Mouse (Mus musculus): Measurements from ENCODE around the gene Pck2. TPM values are rescaled to one million over a fixed set of nuclear protein-coding genes. Genes with fewer than 3 reads are reported as not detected.
A peak's percentile ranks its signal among the peaks of the same experiment; 100 is the strongest.

Gene Pck2
- total and polyA plus RNA-seq, 2 experiments from 2014 or later = 18.2 to 27.8 TPM

DNA sequence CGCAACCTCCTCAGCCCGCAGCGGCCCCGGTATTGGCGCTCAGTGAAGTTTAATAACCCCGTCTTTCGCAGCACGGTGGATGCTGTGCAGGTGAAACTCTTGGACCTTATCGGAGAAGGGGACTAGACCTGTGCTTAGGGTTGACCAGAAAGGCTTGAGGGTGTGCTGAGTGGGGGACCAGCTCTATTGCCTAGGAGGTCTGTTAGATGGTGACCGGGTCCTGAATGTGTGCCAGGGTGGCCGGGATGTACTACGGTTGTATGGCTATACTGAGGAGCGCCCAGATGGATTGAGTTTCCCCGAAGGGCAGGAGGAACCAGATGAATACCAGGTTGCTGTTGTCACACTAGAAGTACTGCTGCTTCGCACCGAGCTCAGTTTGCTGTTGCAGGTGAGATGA lies 52.2 kb downstream of the Pck2 start:
- no peak for DNase-seq (ENCODE audit: low spot score)
- Histone ChIP-seq H3K9ac (replicated peaks; ENCODE audit: low read length, poor library complexity, severe bottlenecking) (peak overlapping the region; percentile 83), H3K27ac (ENCODE audit: low read depth, low read length) (peak overlapping the region; percentile 84), H3K9me3 (ENCODE audit: low read length) (no peaks in the 10 kb centered on the region), H3K4me3 (ENCODE audit: low read depth, low read length) (peak overlapping the region; percentile 80), H3K36me3 (ENCODE audit: insufficient read depth, low read length) (peaks cover 40% of the 10 kb centered on the region), H3K4me1 (ENCODE audit: insufficient read depth, low read length) (peaks cover 9% of the 10 kb centered on the region; the same call in 1 of the 2 replicates), H3K4me2 (ENCODE audit: low read depth, low read length, poor library complexity, severe bottlenecking) (peak overlapping the region; percentile 94), H3K27me3 (ENCODE audit: insufficient read depth, low read length) (no peaks in the 10 kb centered on the region)
- WGBS = 7% methylated on average over 16 of the region's 16 CpGs
- no peak for ATAC-seq (ENCODE audit: low FRiP score)
- no peak for TF ChIP-seq CTCF (IDR thresholded peaks at IDR 0.05)

- Histone ChIP-seq H3K4me2 (ENCODE audit: low read depth, low read length, poor library complexity, severe bottlenecking) (no peak overlapping the region), H3K27ac (ENCODE audit: low read depth, low read length) (no peak overlapping the region), H3K9ac (replicated peaks; ENCODE audit: low read length, poor library complexity, severe bottlenecking) (no peak overlapping the region), H3K36me3 (ENCODE audit: insufficient read depth, low read length) (peaks cover 58% of the 10 kb centered on the region), H3K4me1 (ENCODE audit: insufficient read depth, low read length) (peaks cover 9% of the 10 kb centered on the region; the same call in 1 of the 2 replicates), H3K4me3 (ENCODE audit: low read depth, low read length) (no peak overlapping the region), H3K27me3 (ENCODE audit: insufficient read depth, low read length) (no peaks in the 10 kb centered on the region), H3K9me3 (ENCODE audit: low read length) (no peaks in the 10 kb centered on the region)
- WGBS = 64% methylated on average over 13 of the region's 13 CpGs
- ATAC-seq (ENCODE audit: low FRiP score) = no peak
- peak; percentile 55 for DNase-seq (ENCODE audit: low spot score)
- TF ChIP-seq CTCF (IDR thresholded peaks at IDR 0.05) = no peak
Measured at GRCm38 (mm10) chr14:55596036-55596690, 56.1 kb downstream of the Pck2 start.

DNA sequence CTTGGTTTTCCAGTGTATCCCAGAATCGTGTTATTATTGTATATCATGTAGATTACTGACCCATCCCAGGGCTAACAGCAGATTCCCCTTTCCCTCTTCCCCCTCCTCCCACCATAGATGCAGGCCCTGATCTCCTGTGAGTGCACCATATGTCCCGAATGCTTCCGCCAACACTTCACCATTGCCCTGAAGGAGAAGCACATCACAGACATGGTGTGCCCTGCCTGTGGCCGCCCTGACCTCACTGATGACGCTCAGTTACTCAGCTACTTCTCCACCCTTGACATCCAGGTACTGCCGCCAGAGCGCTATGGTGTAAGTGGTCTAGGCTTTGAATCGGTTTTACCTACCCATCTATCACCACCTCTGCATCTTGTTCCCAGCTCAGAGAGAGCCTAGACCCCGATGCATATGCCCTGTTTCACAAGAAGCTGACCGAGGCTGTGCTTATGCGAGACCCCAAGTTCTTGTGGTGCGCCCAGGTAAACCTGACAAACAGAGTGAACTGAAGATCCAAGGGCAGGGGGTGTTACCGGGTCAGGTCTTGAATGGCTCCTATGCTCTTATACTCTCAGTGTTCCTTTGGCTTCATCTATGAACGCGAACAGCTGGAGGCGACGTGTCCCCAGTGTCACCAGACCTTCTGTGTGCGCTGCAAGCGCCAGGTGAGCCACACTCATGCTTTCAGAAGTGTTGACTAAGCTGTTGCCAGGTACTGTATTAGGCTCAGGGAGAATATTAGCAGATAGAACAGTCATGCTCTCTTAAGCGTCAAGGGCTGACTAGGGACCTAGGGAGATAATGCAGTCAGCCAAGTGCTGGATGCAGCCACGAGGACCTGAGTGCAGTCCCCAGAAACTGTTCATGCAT lies 58.7 kb downstream of the Pck2 start:
- Histone ChIP-seq H3K4me3 (ENCODE audit: low read depth, low read length) (no peak overlapping the region), H3K9ac (replicated peaks; ENCODE audit: low read length, poor library complexity, severe bottlenecking) (no peak overlapping the region), H3K9me3 (ENCODE audit: low read length) (no peaks in the 10 kb centered on the region), H3K4me2 (ENCODE audit: low read depth, low read length, poor library complexity, severe bottlenecking) (no peak overlapping the region), H3K36me3 (ENCODE audit: insufficient read depth, low read length) (peaks cover 83% of the 10 kb centered on the region), H3K4me1 (ENCODE audit: insufficient read depth, low read length) (no peaks in the 10 kb centered on the region), H3K27me3 (ENCODE audit: insufficient read depth, low read length) (no peaks in the 10 kb centered on the region), H3K27ac (ENCODE audit: low read depth, low read length) (no peak overlapping the region)
- ATAC-seq (ENCODE audit: low FRiP score) = no peak
- no peak for DNase-seq (ENCODE audit: low spot score)
- TF ChIP-seq CTCF (IDR thresholded peaks at IDR 0.05) = no peak
- 94% methylated on average over 21 of the region's 21 CpGs for WGBS

Other genes starting within 250 kb of the Pck2 start
- 10.0 and 13.8 TPM in 2 replicates for gene Dhrs4, start 61.5 kb upstream of the Pck2 start, total RNA-seq (2014; rRNA removed)
- 18.0 and 19.4 TPM in 2 replicates for gene Dhrs4, start 61.5 kb upstream of the Pck2 start, polyA plus RNA-seq (2015; fragmentation: Nextera tagmentation; extraction: Ambion mirVana)
- 118 and 166 TPM in 2 replicates for gene Carmil3, start 49.6 kb upstream of the Pck2 start, total RNA-seq (2014; rRNA removed)
- 33.3 and 37.6 TPM in 2 replicates for gene Carmil3, start 49.6 kb upstream of the Pck2 start, polyA plus RNA-seq (2015; fragmentation: Nextera tagmentation; extraction: Ambion mirVana)
- gene Cpne6, start 29.8 kb upstream of the Pck2 start, total RNA-seq (2014; rRNA removed) = 9.4 and 14.7 TPM in 2 replicates
- 12.3 and 15.0 TPM in 2 replicates for gene Cpne6, start 29.8 kb upstream of the Pck2 start, polyA plus RNA-seq (2015; fragmentation: Nextera tagmentation; extraction: Ambion mirVana)
- gene Nrl, start 15.3 kb upstream of the Pck2 start, total RNA-seq (2014; rRNA removed) = 1.5 and 3.8 TPM in 2 replicates
- 0.55 and 0.57 TPM in 2 replicates for gene Nrl, start 15.3 kb upstream of the Pck2 start, polyA plus RNA-seq (2015; fragmentation: Nextera tagmentation; extraction: Ambion mirVana)
- 98.3 and 103 TPM in 2 replicates for gene Dcaf11, start 19.7 kb downstream of the Pck2 start, total RNA-seq (2014; rRNA removed)
- gene Dcaf11, start 19.7 kb downstream of the Pck2 start, polyA plus RNA-seq (2015; fragmentation: Nextera tagmentation; extraction: Ambion mirVana) = 102 and 114 TPM in 2 replicates
- 5.4 TPM in 1 of 2 replicates, not detected in the other for gene A730061H03Rik, start 20.1 kb downstream of the Pck2 start, total RNA-seq (2014; rRNA removed)
- gene A730061H03Rik, start 20.1 kb downstream of the Pck2 start, polyA plus RNA-seq (2015; fragmentation: Nextera tagmentation; extraction: Ambion mirVana) = 0.69 TPM in 1 of 2 replicates, not detected in the other
- 0.33 and 0.80 TPM in 2 replicates for gene Fitm1, start 35.4 kb downstream of the Pck2 start, total RNA-seq (2014; rRNA removed)
- gene Fitm1, start 35.4 kb downstream of the Pck2 start, polyA plus RNA-seq (2015; fragmentation: Nextera tagmentation; extraction: Ambion mirVana) = 0.16 and 0.17 TPM in 2 replicates
- 119 and 147 TPM in 2 replicates for gene Psme1, start 37.9 kb downstream of the Pck2 start, total RNA-seq (2014; rRNA removed)
- gene Psme1, start 37.9 kb downstream of the Pck2 start, polyA plus RNA-seq (2015; fragmentation: Nextera tagmentation; extraction: Ambion mirVana) = 268 and 288 TPM in 2 replicates
- 36.3 and 38.9 TPM in 2 replicates for gene Emc9, start 45.0 kb downstream of the Pck2 start, total RNA-seq (2014; rRNA removed)
- gene Emc9, start 45.0 kb downstream of the Pck2 start, polyA plus RNA-seq (2015; fragmentation: Nextera tagmentation; extraction: Ambion mirVana) = 74.3 and 78.8 TPM in 2 replicates
- 62.8 and 69.6 TPM in 2 replicates for gene Psme2, start 50.8 kb downstream of the Pck2 start, total RNA-seq (2014; rRNA removed)
- gene Psme2, start 50.8 kb downstream of the Pck2 start, polyA plus RNA-seq (2015; fragmentation: Nextera tagmentation; extraction: Ambion mirVana) = 157 and 184 TPM in 2 replicates
- 19.8 and 26.7 TPM in 2 replicates for gene Rnf31, start 51.4 kb downstream of the Pck2 start, total RNA-seq (2014; rRNA removed)
- 20.4 and 23.0 TPM in 2 replicates for gene Rnf31, start 51.4 kb downstream of the Pck2 start, polyA plus RNA-seq (2015; fragmentation: Nextera tagmentation; extraction: Ambion mirVana)
- gene Irf9, start 63.3 kb downstream of the Pck2 start, total RNA-seq (2014; rRNA removed) = 17.1 and 18.2 TPM in 2 replicates
- gene Irf9, start 63.3 kb downstream of the Pck2 start, polyA plus RNA-seq (2015; fragmentation: Nextera tagmentation; extraction: Ambion mirVana) = 7.4 and 8.3 TPM in 2 replicates
- 6.0 and 11.1 TPM in 2 replicates for gene Rec8, start 77.8 kb downstream of the Pck2 start, total RNA-seq (2014; rRNA removed)
- gene Rec8, start 77.8 kb downstream of the Pck2 start, polyA plus RNA-seq (2015; fragmentation: Nextera tagmentation; extraction: Ambion mirVana) = 7.6 and 8.7 TPM in 2 replicates
- 109 and 122 TPM in 2 replicates for gene Ipo4, start 95.7 kb downstream of the Pck2 start, total RNA-seq (2014; rRNA removed)
- 104 and 112 TPM in 2 replicates for gene Ipo4, start 95.7 kb downstream of the Pck2 start, polyA plus RNA-seq (2015; fragmentation: Nextera tagmentation; extraction: Ambion mirVana)
- 6.3 and 6.7 TPM in 2 replicates for gene Gm49378, start 97.6 kb downstream of the Pck2 start, total RNA-seq (2014; rRNA removed)
- gene Gm49378, start 97.6 kb downstream of the Pck2 start, polyA plus RNA-seq (2015; fragmentation: Nextera tagmentation; extraction: Ambion mirVana) = 2.3 and 2.8 TPM in 2 replicates
- gene Tm9sf1, start 103.5 kb downstream of the Pck2 start, total RNA-seq (2014; rRNA removed) = 47.7 and 60.3 TPM in 2 replicates
- 48.2 and 54.3 TPM in 2 replicates for gene Tm9sf1, start 103.5 kb downstream of the Pck2 start, polyA plus RNA-seq (2015; fragmentation: Nextera tagmentation; extraction: Ambion mirVana)
- 0.14 and 0.16 TPM in 2 replicates for gene Tssk4, start 109.9 kb downstream of the Pck2 start, total RNA-seq (2014; rRNA removed)
- 0.28 and 0.36 TPM in 2 replicates for gene Tssk4, start 109.9 kb downstream of the Pck2 start, polyA plus RNA-seq (2015; fragmentation: Nextera tagmentation; extraction: Ambion mirVana)
- gene Mdp1, start 120.2 kb downstream of the Pck2 start, total RNA-seq (2014; rRNA removed) = 46.7 and 53.7 TPM in 2 replicates
- gene Mdp1, start 120.2 kb downstream of the Pck2 start, polyA plus RNA-seq (2015; fragmentation: Nextera tagmentation; extraction: Ambion mirVana) = 77.9 and 82.2 TPM in 2 replicates
- gene Gmpr2, start 131.7 kb downstream of the Pck2 start, total RNA-seq (2014; rRNA removed) = 19.9 and 24.4 TPM in 2 replicates
- gene Gmpr2, start 131.7 kb downstream of the Pck2 start, polyA plus RNA-seq (2015; fragmentation: Nextera tagmentation; extraction: Ambion mirVana) = 35.5 and 36.7 TPM in 2 replicates
- gene Nedd8, start 131.9 kb downstream of the Pck2 start, total RNA-seq (2014; rRNA removed) = 129 and 133 TPM in 2 replicates
- gene Nedd8, start 131.9 kb downstream of the Pck2 start, polyA plus RNA-seq (2015; fragmentation: Nextera tagmentation; extraction: Ambion mirVana) = 569 and 590 TPM in 2 replicates
- 14.6 and 15.7 TPM in 2 replicates for gene Tinf2, start 141.6 kb downstream of the Pck2 start, total RNA-seq (2014; rRNA removed)
- 19.9 and 23.6 TPM in 2 replicates for gene Tinf2, start 141.6 kb downstream of the Pck2 start, polyA plus RNA-seq (2015; fragmentation: Nextera tagmentation; extraction: Ambion mirVana)
- gene Tgm1, start 173.7 kb downstream of the Pck2 start, total RNA-seq (2014; rRNA removed) = 0.16 and 0.38 TPM in 2 replicates
- gene Tgm1, start 173.7 kb downstream of the Pck2 start, polyA plus RNA-seq (2015; fragmentation: Nextera tagmentation; extraction: Ambion mirVana) = 0.14 and 0.18 TPM in 2 replicates
- gene Rabggta, start 182.0 kb downstream of the Pck2 start, total RNA-seq (2014; rRNA removed) = 75.1 and 94.5 TPM in 2 replicates
- gene Rabggta, start 182.0 kb downstream of the Pck2 start, polyA plus RNA-seq (2015; fragmentation: Nextera tagmentation; extraction: Ambion mirVana) = 61.9 and 62.6 TPM in 2 replicates
- 75.1 and 94.0 TPM in 2 replicates for gene Dhrs1, start 205.4 kb downstream of the Pck2 start, total RNA-seq (2014; rRNA removed)
- gene Dhrs1, start 205.4 kb downstream of the Pck2 start, polyA plus RNA-seq (2015; fragmentation: Nextera tagmentation; extraction: Ambion mirVana) = 72.0 and 73.3 TPM in 2 replicates
- gene Nop9, start 205.4 kb downstream of the Pck2 start, total RNA-seq (2014; rRNA removed) = 22.0 and 30.4 TPM in 2 replicates
- 17.3 and 17.8 TPM in 2 replicates for gene Nop9, start 205.4 kb downstream of the Pck2 start, polyA plus RNA-seq (2015; fragmentation: Nextera tagmentation; extraction: Ambion mirVana)
- 0.66 and 2.6 TPM in 2 replicates for gene Cideb, start 218.2 kb downstream of the Pck2 start, total RNA-seq (2014; rRNA removed)
- 0.25 and 1.1 TPM in 2 replicates for gene Cideb, start 218.2 kb downstream of the Pck2 start, polyA plus RNA-seq (2015; fragmentation: Nextera tagmentation; extraction: Ambion mirVana)
- gene Ltb4r2, start 221.2 kb downstream of the Pck2 start, total RNA-seq (2014; rRNA removed) = 0.38 and 1.6 TPM in 2 replicates
- 0.43 and 0.60 TPM in 2 replicates for gene Ltb4r2, start 221.2 kb downstream of the Pck2 start, polyA plus RNA-seq (2015; fragmentation: Nextera tagmentation; extraction: Ambion mirVana)
- gene Ltb4r1, start 225.7 kb downstream of the Pck2 start, total RNA-seq (2014; rRNA removed) = 0.88 and 1.8 TPM in 2 replicates
- gene Ltb4r1, start 225.7 kb downstream of the Pck2 start, polyA plus RNA-seq (2015; fragmentation: Nextera tagmentation; extraction: Ambion mirVana) = 0.94 and 1.1 TPM in 2 replicates
- gene Adcy4, start 243.8 kb downstream of the Pck2 start, total RNA-seq (2014; rRNA removed) = 3.6 and 4.0 TPM in 2 replicates
- 1.7 TPM in 2 replicates for gene Adcy4, start 243.8 kb downstream of the Pck2 start, polyA plus RNA-seq (2015; fragmentation: Nextera tagmentation; extraction: Ambion mirVana)
- gene Ripk3, start 248.6 kb downstream of the Pck2 start, total RNA-seq (2014; rRNA removed) = 0.27 TPM in 1 of 2 replicates, not detected in the other
- gene Ripk3, start 248.6 kb downstream of the Pck2 start, polyA plus RNA-seq (2015; fragmentation: Nextera tagmentation; extraction: Ambion mirVana) = 1.3 and 3.0 TPM in 2 replicates